Comparison of ENCODE assay signal across 8 mouse cellular contexts in genomic region chr6:37351731-37352380, GRCm38 (mm10). TPM values are rescaled to one million over a fixed set of nuclear protein-coding genes. Genes with fewer than 3 reads are reported as not detected.
A peak's percentile ranks its signal among the peaks of the same experiment; 100 is the strongest.
DNase-seq lines count a peak whose midpoint lies in the region; ATAC-seq and TF ChIP-seq lines count a peak whose summit lies in the region.

No protein-coding gene starts in this region.

- no peaks in the 10 kb centered on the region for H3K27me3 ChIP-seq in forebrain, embryonic 11.5 days (ENCODE audit: control insufficient read depth, insufficient read depth, low read length)
- H3K27me3 ChIP-seq in hindbrain, embryonic 10.5 days (ENCODE audit: insufficient read depth, poor library complexity, severe bottlenecking): no peaks in the 10 kb centered on the region

- no peak overlapping the region for H3K9ac ChIP-seq in forebrain, embryonic 11.5 days (ENCODE audit: low read length)

- H3K4me1 ChIP-seq in bone marrow macrophage, adult 2 months (ENCODE audit: control insufficient read depth, insufficient read depth, low read length): no peaks in the 10 kb centered on the region
- no peaks in the 10 kb centered on the region for H3K4me1 ChIP-seq in forebrain, embryonic 11.5 days (replicated peaks; ENCODE audit: control insufficient read depth, insufficient read depth, low read length)
- H3K4me1 ChIP-seq in hindbrain, embryonic 10.5 days (replicated peaks): peaks cover 10% of the 10 kb centered on the region; the same call in 1 of the 2 replicates

- TF ChIP-seq CTCF in bone marrow macrophage, adult 2 months (IDR thresholded peaks at IDR 0.05; ENCODE audit: low read depth, low read length): peak; percentile 60

- WGBS in forebrain, embryonic 11.5 days: 24% methylated on average over 10 of the region's 10 CpGs
- WGBS in hindbrain, embryonic 10.5 days: 22% methylated on average over 10 of the region's 10 CpGs

- no peak overlapping the region for H3K4me2 ChIP-seq in forebrain, embryonic 11.5 days (ENCODE audit: low read depth, low read length, severe bottlenecking)

- H3K9me3 ChIP-seq in forebrain, embryonic 11.5 days (ENCODE audit: control insufficient read depth, low read length): no peaks in the 10 kb centered on the region
- no peaks in the 10 kb centered on the region for H3K9me3 ChIP-seq in hindbrain, embryonic 10.5 days

- ATAC-seq in forebrain, embryonic 11.5 days (replicated peaks; ENCODE audit: low FRiP score): peak; percentile 84
- ATAC-seq in megakaryocyte, adult 5-6 weeks (ENCODE audit: poor library complexity, severe bottlenecking): peak; percentile 45; the same call in 1 of the 2 replicates

- no peak for TF ChIP-seq POLR2A in bone marrow macrophage, adult 2 months (IDR thresholded peaks at IDR 0.05; ENCODE audit: borderline replicate concordance, low read depth, low read length)

- no peaks in the 10 kb centered on the region for H3K36me3 ChIP-seq in forebrain, embryonic 11.5 days (ENCODE audit: control insufficient read depth, insufficient read depth, low read length)
- peaks cover 15% of the 10 kb centered on the region for H3K36me3 ChIP-seq in hindbrain, embryonic 10.5 days

- H3K4me3 ChIP-seq in bone marrow macrophage, adult 2 months (ENCODE audit: insufficient read depth, low read length): no peak overlapping the region
- no peak overlapping the region for H3K4me3 ChIP-seq in forebrain, embryonic 11.5 days (ENCODE audit: low read depth, low read length)
- H3K4me3 ChIP-seq in hindbrain, embryonic 10.5 days: no peak overlapping the region

- DNase-seq in adrenal gland, adult (ENCODE audit: inconsistent age in 2 of 2, low spot score in 1 of 2): peak; percentile 45 to 73
- no peak for DNase-seq in adrenal gland, postnatal 4 days (ENCODE audit: low spot score in 2 of 2)
- peak; percentile 86 for DNase-seq in forebrain, embryonic 11.5 days (ENCODE audit: low spot score)
- peak; percentile 72 for DNase-seq in hindbrain, embryonic 10.5 days (ENCODE audit: low spot score)
- peak; percentile 55 for DNase-seq in layer of hippocampus, adult 9-11 months
- peak; percentile 71 for DNase-seq in right cerebral cortex, postnatal 4 days

- H3K27ac ChIP-seq in bone marrow macrophage, adult 2 months (ENCODE audit: insufficient read depth, low read depth, low read length): no peak overlapping the region
- H3K27ac ChIP-seq in forebrain, embryonic 11.5 days (ENCODE audit: low read depth, low read length): no peak overlapping the region
- no peak overlapping the region for H3K27ac ChIP-seq in hindbrain, embryonic 10.5 days

RNA-seq across cellular contexts. Expression of gene Dgki, which starts 51.9 kb away (rescaled TPM):
- total RNA-seq in adrenal gland, postnatal 4 days (2021): 1 to 10 TPM; 4.0 to 4.2 TPM
- not detected in 2 replicates for polyA plus RNA-seq in bone marrow macrophage, adult 2 months (2012; ENCODE audit: insufficient read depth, insufficient read length, missing spikeins)
- polyA plus RNA-seq in forebrain, embryonic 11.5 days (2014; fragmentation: Nextera tagmentation; extraction: Ambion mirVana): 2.8 TPM in 2 replicates
- polyA plus RNA-seq in hindbrain, embryonic 10.5 days (2016; fragmentation: Nextera tagmentation; extraction: Ambion mirVana): 0.39 and 1.0 TPM in 2 replicates
- 0.11 TPM in 1 of 2 replicates, not detected in the other for total RNA-seq in megakaryocyte, adult 5-6 weeks (2015)
- total RNA-seq in megakaryocyte, adult 5-6 weeks (2017): not detected in 2 replicates

Comparison
In these comparisons a context has a peak if more than half of its experiments do, and no peak if none do; other contexts are left out.
1. DNase-seq: peak in adrenal gland, adult (2 of 2), forebrain, embryonic 11.5 days (single experiment), hindbrain, embryonic 10.5 days (single experiment), layer of hippocampus, adult 9-11 months (single experiment) and right cerebral cortex, postnatal 4 days (single experiment); none in adrenal gland, postnatal 4 days (0 of 2).